9 mouse cellular contexts compared by ENCODE assay signal in genomic region chr6:125512950-125513596, GRCm38 (mm10). TPM values are rescaled to one million over a fixed set of nuclear protein-coding genes. Genes with fewer than 3 reads are reported as not detected.
DNase-seq lines count a peak whose midpoint lies in the region; ATAC-seq and TF ChIP-seq lines count a peak whose summit lies in the region.
"Had no signal": no experiment of that assay in that cellular context is flagged by ENCODE, and none has a peak within 500 bp of the region (broad histone marks: within the 10 kb centered on the region; RNA-seq: fewer than 3 reads in every experiment).

No protein-coding gene starts in this region.

- peaks cover 24% of the 10 kb centered on the region for H3K4me1 ChIP-seq in intestine, embryonic 15.5 days (replicated peaks)
- peaks cover 6 to 45% of the 10 kb centered on the region in 2 experiments for H3K4me1 ChIP-seq in liver, embryonic 14.5 days (replicated peaks; ENCODE audit: control insufficient read depth in 2 of 2, insufficient read depth in 2 of 2, low read length in 1 of 2)

- TF ChIP-seq EP300 in liver, embryonic 14.5 days (IDR thresholded peaks at IDR 0.05; ENCODE audit: low read depth) = no peak

- no peaks in the 10 kb centered on the region for H3K9me3 ChIP-seq in intestine, embryonic 15.5 days
- H3K9me3 ChIP-seq in liver, embryonic 14.5 days (ENCODE audit: control insufficient read depth, low read length) = no peaks in the 10 kb centered on the region

- peak; percentile 49 for ATAC-seq in intestine, embryonic 15.5 days
- peak; percentile 25; the same call in 1 of the 2 replicates for ATAC-seq in liver, embryonic 14.5 days (ENCODE audit: insufficient read depth)

- no peak for TF ChIP-seq CTCF in liver, embryonic 14.5 days (IDR thresholded peaks at IDR 0.05; ENCODE audit: low read depth)

- DNase-seq in 3T3-L1 (ENCODE audit: low read depth, low spot score) = peak; percentile 87
- DNase-seq in adrenal gland, postnatal 36 days = peak; percentile 24 to 62
- peak in 1 of 3 experiments; percentile 27 for DNase-seq in liver, embryonic 14.5 days (ENCODE audit: low read depth in 3 of 3, low spot score in 3 of 3)
- DNase-seq in thymus, postnatal 25 days = no peak
- no peak for DNase-seq in cerebellum, adult 11-12 months
- no peak for DNase-seq in frontal cortex, postnatal 14 days (ENCODE audit: low spot score in 2 of 2)
- no peak for DNase-seq in cerebellum, adult 9-10 months

- H3K4me2 ChIP-seq in intestine, embryonic 15.5 days (replicated peaks) = no peak overlapping the region
- no peak overlapping the region for H3K4me2 ChIP-seq in liver, embryonic 14.5 days (ENCODE audit: low read depth)

- H3K36me3 ChIP-seq in intestine, embryonic 15.5 days = no peaks in the 10 kb centered on the region
- H3K36me3 ChIP-seq in liver, embryonic 14.5 days (replicated peaks; ENCODE audit: control insufficient read depth, insufficient read depth, low read depth) = no peaks in the 10 kb centered on the region

- no peak overlapping the region for H3K9ac ChIP-seq in intestine, embryonic 15.5 days
- H3K9ac ChIP-seq in liver, embryonic 14.5 days (replicated peaks) = no peak overlapping the region

- H3K27me3 ChIP-seq in intestine, embryonic 15.5 days (replicated peaks) = no peaks in the 10 kb centered on the region
- no peaks in the 10 kb centered on the region for H3K27me3 ChIP-seq in liver, embryonic 14.5 days (ENCODE audit: control insufficient read depth, insufficient read depth, low read length)

- no peak overlapping the region for H3K4me3 ChIP-seq in intestine, embryonic 15.5 days (replicated peaks)
- no peak overlapping the region for H3K4me3 ChIP-seq in liver, embryonic 14.5 days (ENCODE audit: insufficient read depth in 1 of 2, low read depth in 2 of 2, low read length in 2 of 2)
- H3K4me3 ChIP-seq: erythroblast, embryonic 14.5 days had no signal

- 34% methylated on average over 6 of the region's 6 CpGs for WGBS in intestine, embryonic 15.5 days
- 8% methylated on average over 6 of the region's 6 CpGs for WGBS in liver, embryonic 14.5 days (ENCODE audit: insufficient replicate concordance)

- H3K27ac ChIP-seq in intestine, embryonic 15.5 days = peak overlapping the region; percentile 70
- no peak overlapping the region for H3K27ac ChIP-seq in liver, embryonic 14.5 days

RNA-seq across cellular contexts. Expression of gene Cd9, which starts 18.5 kb away (rescaled TPM):
- 100 to 1,000 TPM; 115 to 170 TPM for total RNA-seq in adrenal gland, postnatal 36 days (2021)
- 160 and 171 TPM in 2 replicates for polyA plus RNA-seq in intestine, embryonic 15.5 days (2015; fragmentation: Nextera tagmentation; extraction: Ambion mirVana)
- polyA plus RNA-seq in liver, embryonic 14.5 days (2012; rRNA removed) = 52.5 and 62.6 TPM in 2 replicates
- 96.8 and 105 TPM in 2 replicates for polyA plus RNA-seq in liver, embryonic 14.5 days (2014; fragmentation: Nextera tagmentation; extraction: Ambion mirVana)
- polyA plus RNA-seq: erythroblast, embryonic 14.5 days had no signal

RNA-seq across cellular contexts. Expression of gene Vwf, which starts 33.5 kb away (rescaled TPM):
- total RNA-seq in adrenal gland, postnatal 36 days (2021) = 1 to 10 TPM; 7.6 to 7.9 TPM
- polyA plus RNA-seq in intestine, embryonic 15.5 days (2015; fragmentation: Nextera tagmentation; extraction: Ambion mirVana) = 12.0 and 12.7 TPM in 2 replicates
- polyA plus RNA-seq in liver, embryonic 14.5 days (2012; rRNA removed) = 5.4 and 9.0 TPM in 2 replicates
- polyA plus RNA-seq in liver, embryonic 14.5 days (2014; fragmentation: Nextera tagmentation; extraction: Ambion mirVana) = 11.1 and 14.9 TPM in 2 replicates

Comparison
In these comparisons a context has a peak if more than half of its experiments do, and no peak if none do; other contexts are left out.
1. DNase-seq: peak in 3T3-L1 (single experiment) and adrenal gland, postnatal 36 days (2 of 2); none in thymus, postnatal 25 days (single experiment), cerebellum, adult 11-12 months (single experiment), frontal cortex, postnatal 14 days (0 of 2) and cerebellum, adult 9-10 months (single experiment).